Mouse (Mus musculus) heart, embryonic 13.5 days (tissue): ENCODE results near the gene Repin1. TPM values are rescaled to one million over a fixed set of nuclear protein-coding genes. Genes with fewer than 3 reads are reported as not detected.
"Not testable (repeated sequence)": the region's sequence is repeated elsewhere in the genome, so short reads cannot be mapped to it uniquely, and the experiment has no call there.

ENCODE experiments used
- ATAC-seq: fragments of 200-750 bp; cut with Nextera tagmentation; 2 replicates; pipeline ENCODE4 v1.8.0; 2017; ENCODE audit warnings: moderate TSS enrichment; ENCODE audit not compliant: insufficient number of reproducible peaks, low FRiP score, low TSS enrichment; ENCODE audit errors: extremely low read depth
- H3K27ac ChIP-seq: fragments of 300-500 bp; sonication (generic); replicated peaks from 2 replicates; pipeline ENCODE4 v1.5.1; 2015; ENCODE audit warnings: moderate library complexity, mild to moderate bottlenecking, inconsistent platforms
- H3K27me3 ChIP-seq: fragments of 300-500 bp; sonication (generic); replicated peaks from 2 replicates; pipeline ENCODE4 v1.6.1; 2015; ENCODE audit warnings: mild to moderate bottlenecking, inconsistent platforms
- H3K36me3 ChIP-seq: fragments of 300-500 bp; sonication (generic); 2 replicates; pipeline ENCODE4 v1.6.1; 2015; ENCODE audit warnings: mild to moderate bottlenecking, inconsistent platforms
- H3K4me1 ChIP-seq: fragments of 300-500 bp; sonication (generic); 2 replicates; pipeline ENCODE4 v1.6.1; 2015; ENCODE audit warnings: inconsistent platforms
- H3K4me2 ChIP-seq: fragments of 300-500 bp; sonication (generic); 2 replicates; pipeline ENCODE4 v1.6.1; 2015; ENCODE audit warnings: inconsistent platforms, mild to moderate bottlenecking, moderate library complexity
- H3K4me3 ChIP-seq: fragments of 300-500 bp; sonication (generic); 2 replicates; pipeline ENCODE4 v1.5.1; 2015; ENCODE audit warnings: moderate library complexity, mild to moderate bottlenecking, inconsistent platforms
- H3K9ac ChIP-seq: fragments of 300-500 bp; sonication (generic); 2 replicates; pipeline ENCODE4 v1.6.1; 2015; ENCODE audit warnings: inconsistent platforms, mild to moderate bottlenecking, moderate library complexity
- H3K9me3 ChIP-seq: fragments of 300-500 bp; sonication (generic); 2 replicates; pipeline ENCODE4 v1.6.1; 2016; ENCODE audit warnings: inconsistent platforms
- WGBS: fragments of 180-500 bp; shearing (Covaris S2); methylation state at CpG from one replicate; pipeline ENCODE4 v1.1.7; 2015; ENCODE audit warnings: mixed read lengths; 5-methylcytosine and 5-hydroxymethylcytosine counted together
- polyA plus RNA-seq: library from polyadenylated mRNA; unstranded; fragments of >200 nt; fragmentation: Nextera tagmentation; extraction: Ambion mirVana; gene quantifications from 2 replicates; pipeline ENCODE4 v1.2.1, GENCODE M21; 2015

The Repin1 gene
- polyA plus RNA-seq, 1 experiment from 2014 or later = 22.5 TPM

DNA sequence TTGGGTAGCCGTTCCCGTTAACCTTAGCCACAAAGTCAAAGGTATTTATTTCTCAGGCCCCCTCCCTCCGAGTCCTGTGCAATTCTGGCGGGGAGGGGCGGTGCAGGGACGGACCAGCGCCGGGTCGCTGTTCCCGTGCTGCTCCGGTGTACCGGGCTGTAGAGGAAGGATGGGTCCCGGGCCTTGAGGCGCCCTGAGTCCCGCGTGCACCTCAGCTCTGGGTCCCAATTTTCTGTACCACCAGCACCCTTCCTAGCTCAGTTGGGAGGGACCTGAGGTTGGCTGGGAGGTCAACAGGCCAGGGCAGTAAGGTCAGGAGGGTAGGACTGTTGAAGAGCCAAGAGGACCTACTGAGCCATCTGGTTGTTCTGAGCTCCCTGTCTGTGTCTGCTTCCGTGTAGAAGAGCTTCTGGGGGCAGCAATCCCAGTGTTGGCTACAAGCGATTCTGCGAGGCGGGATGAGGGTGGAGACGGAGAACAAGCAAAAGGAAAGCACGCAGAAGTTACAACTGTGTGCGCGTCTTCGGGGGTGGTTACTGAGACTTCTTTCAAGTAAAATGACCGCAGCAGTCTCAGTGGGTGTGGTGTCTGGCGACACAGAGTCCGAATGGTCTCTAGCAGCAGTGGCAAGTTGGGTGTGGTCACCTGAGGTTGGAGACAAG lies 8.5 kb downstream of the Repin1 start:
- Histone ChIP-seq H3K4me2 (peak overlapping the region; percentile 92), H3K4me1 (peaks cover 15% of the 10 kb centered on the region), H3K36me3 (peaks cover 43% of the 10 kb centered on the region), H3K27me3 (no peaks in the 10 kb centered on the region), H3K27ac (peak overlapping the region; percentile 86), H3K4me3 (peak overlapping the region; percentile 88), H3K9ac (peak overlapping the region; percentile 93), H3K9me3 (peaks cover 11% of the 10 kb centered on the region)
- peak; percentile 60 for ATAC-seq
- 2% methylated on average over 28 of the region's 28 CpGs for WGBS

DNA sequence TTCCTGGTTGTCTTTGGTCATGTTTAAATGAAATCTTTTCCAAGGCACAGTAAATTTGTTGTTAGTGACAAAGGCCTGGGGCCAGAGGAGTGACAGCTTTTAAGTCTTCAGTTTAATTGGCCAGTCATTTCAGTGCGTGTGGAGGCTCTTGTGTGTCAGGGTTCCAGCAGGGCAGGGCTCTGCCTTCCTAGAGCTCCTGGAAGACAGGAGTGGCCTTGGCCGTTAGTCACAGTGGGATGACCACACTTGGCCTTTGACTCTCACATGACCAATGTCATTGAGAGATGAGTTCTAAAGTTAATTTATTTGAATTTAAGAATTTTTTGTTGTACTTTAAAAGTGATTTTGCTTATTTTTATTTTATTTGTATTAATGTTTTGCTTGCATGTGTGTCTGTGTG lies 14.4 kb downstream of the Repin1 start:
- Histone ChIP-seq H3K27me3 (no peaks in the 10 kb centered on the region), H3K4me1 (peaks cover 9% of the 10 kb centered on the region), H3K9me3 (no peaks in the 10 kb centered on the region), H3K36me3 (peaks cover 11% of the 10 kb centered on the region), H3K4me2 (no peak overlapping the region), H3K4me3 (no peak overlapping the region), H3K9ac (no peak overlapping the region), H3K27ac (no peak overlapping the region)
- ATAC-seq = no peak
- WGBS = 77% methylated on average over 2 of the region's 2 CpGs

- peaks cover 23% of the 10 kb centered on the region for H3K36me3 ChIP-seq
- WGBS = 35% methylated on average over 7 of the region's 7 CpGs
- H3K4me3 ChIP-seq = no peak overlapping the region
- peaks cover 10% of the 10 kb centered on the region for H3K4me1 ChIP-seq
- ATAC-seq = no peak
- no peak overlapping the region for H3K4me2 ChIP-seq
- H3K9ac ChIP-seq = peak overlapping the region; percentile 50
- no peak overlapping the region for H3K27ac ChIP-seq
- no peaks in the 10 kb centered on the region for H3K27me3 ChIP-seq
- no peaks in the 10 kb centered on the region for H3K9me3 ChIP-seq
These were observed 15.8 kb downstream of the Repin1 start for GRCm38 (mm10) chr6:48609512-48609911.

- Histone ChIP-seq H3K9me3 (no peaks in the 10 kb centered on the region), H3K9ac (no peak overlapping the region), H3K36me3 (peaks cover 23% of the 10 kb centered on the region), H3K27me3 (no peaks in the 10 kb centered on the region), H3K27ac (no peak overlapping the region), H3K4me1 (peaks cover 10% of the 10 kb centered on the region), H3K4me3 (no peak overlapping the region), H3K4me2 (no peak overlapping the region)
- no peak for ATAC-seq
- 75% methylated on average over 3 of the region's 3 CpGs for WGBS
These were observed 17.0 kb downstream of the Repin1 start for GRCm38 (mm10) chr6:48610657-48611056.

GRCm38 (mm10) chr6:48613464-48613863 lies 19.8 kb downstream of the Repin1 start:
- Histone ChIP-seq H3K4me3 (no peak overlapping the region), H3K9me3 (no peaks in the 10 kb centered on the region), H3K36me3 (peaks cover 37% of the 10 kb centered on the region), H3K27me3 (no peaks in the 10 kb centered on the region), H3K4me1 (peaks cover 10% of the 10 kb centered on the region), H3K27ac (no peak overlapping the region), H3K4me2 (no peak overlapping the region), H3K9ac (0 out of 2 replicates have a peak overlapping the region, but pooled peaks have one; percentile 10)
- WGBS = 71% methylated on average over 4 of the region's 4 CpGs
- ATAC-seq = no peak

GRCm38 (mm10) chr6:48614756-48615155 lies 21.1 kb downstream of the Repin1 start:
- no peak overlapping the region for H3K9ac ChIP-seq
- peaks cover 3% of the 10 kb centered on the region; the same call in 1 of the 2 replicates for H3K4me1 ChIP-seq
- no peak overlapping the region for H3K4me3 ChIP-seq
- no peak overlapping the region for H3K27ac ChIP-seq
- no peak overlapping the region for H3K4me2 ChIP-seq
- peaks cover 45% of the 10 kb centered on the region for H3K36me3 ChIP-seq
- no peak for ATAC-seq
- H3K9me3 ChIP-seq = no peaks in the 10 kb centered on the region
- 84% methylated on average over 5 of the region's 5 CpGs for WGBS
- no peaks in the 10 kb centered on the region for H3K27me3 ChIP-seq

- H3K36me3 ChIP-seq = peaks cover 48% of the 10 kb centered on the region
- H3K27ac ChIP-seq = no peak overlapping the region
- no peak overlapping the region for H3K4me3 ChIP-seq
- no peaks in the 10 kb centered on the region for H3K9me3 ChIP-seq
- ATAC-seq = no peak
- H3K27me3 ChIP-seq = peaks cover 3% of the 10 kb centered on the region; the same call in 1 of the 2 replicates
- H3K4me2 ChIP-seq = no peak overlapping the region
- H3K4me1 ChIP-seq = no peaks in the 10 kb centered on the region
- WGBS = 88% methylated on average over 30 of the region's 30 CpGs
- no peak overlapping the region for H3K9ac ChIP-seq
These were observed 26.3 kb downstream of the Repin1 start for GRCm38 (mm10) chr6:48620031-48620430.

GRCm38 (mm10) chr6:48622186-48622843 lies 28.6 kb downstream of the Repin1 start:
- H3K9ac ChIP-seq, H3K4me2 ChIP-seq, H3K4me3 ChIP-seq, ATAC-seq, H3K9me3 ChIP-seq, H3K27ac ChIP-seq, H3K4me1 ChIP-seq: not testable (repeated sequence)
- WGBS = 79% methylated on average over 8 of the region's 8 CpGs
- Histone ChIP-seq H3K27me3 (peaks cover 20% of the 10 kb centered on the region), H3K36me3 (peaks cover 33% of the 10 kb centered on the region)

GRCm38 (mm10) chr6:48623460-48623859 lies 29.8 kb downstream of the Repin1 start:
- Histone ChIP-seq H3K27ac (no peak overlapping the region), H3K4me1 (peaks cover 15% of the 10 kb centered on the region), H3K9ac (no peak overlapping the region), H3K36me3 (peaks cover 30% of the 10 kb centered on the region), H3K4me2 (no peak overlapping the region), H3K4me3 (no peak overlapping the region), H3K27me3 (peaks cover 31% of the 10 kb centered on the region), H3K9me3 (no peaks in the 10 kb centered on the region)
- ATAC-seq = no peak
- 44% methylated on average over 1 of the region's 1 CpGs for WGBS

GRCm38 (mm10) chr6:48626464-48626863 lies 32.8 kb downstream of the Repin1 start, which contains the start of gene AI854703:
Gene AI854703 (plus strand): TSS chr6:48626764.
- no peak for ATAC-seq
- H3K4me3 ChIP-seq = peak within 1 kb of the TSS; percentile 61
- peak within 1 kb of the TSS; percentile 81 for H3K9ac ChIP-seq
- peaks cover 6% of the 10 kb centered on the region; the same call in 1 of the 2 replicates for H3K36me3 ChIP-seq
- H3K9me3 ChIP-seq = no peaks in the 10 kb centered on the region
- no peak within 1 kb of the TSS for H3K27ac ChIP-seq
- H3K4me1 ChIP-seq = peaks cover 28% of the 10 kb centered on the region
- peaks cover 52% of the 10 kb centered on the region for H3K27me3 ChIP-seq
- peak within 1 kb of the TSS; percentile 90 for H3K4me2 ChIP-seq
- WGBS = 35% methylated on average over 8 of the region's 8 CpGs

GRCm38 (mm10) chr6:48626984-48627383 lies 33.3 kb downstream of the Repin1 start:
- ATAC-seq = no peak
- WGBS = under 1% methylated on average over 32 of the region's 32 CpGs
- no peak overlapping the region for H3K27ac ChIP-seq

More at GRCm38 (mm10) chr6:48626984-48627383, 33.3 kb downstream of the Repin1 start:
- peak overlapping the region; percentile 81 for H3K9ac ChIP-seq
- peaks cover 28% of the 10 kb centered on the region for H3K4me1 ChIP-seq
- peaks cover 2% of the 10 kb centered on the region; the same call in 1 of the 2 replicates for H3K36me3 ChIP-seq
- H3K4me2 ChIP-seq = peak overlapping the region; percentile 90
- H3K9me3 ChIP-seq = no peaks in the 10 kb centered on the region
- H3K27me3 ChIP-seq = peaks cover 52% of the 10 kb centered on the region
- peak overlapping the region; percentile 61 for H3K4me3 ChIP-seq
